Mouse (Mus musculus) limb, embryonic 14.5 days (tissue): Measurements from ENCODE around the gene Atrnl1. TPM values are rescaled to one million over a fixed set of nuclear protein-coding genes. Genes with fewer than 3 reads are reported as not detected.

Experiments
- ATAC-seq: fragments of 200-750 bp; cut with Nextera tagmentation; 2 replicates; pipeline ENCODE4 v1.8.0; 2017; ENCODE audit warnings: low read depth, moderate number of reproducible peaks, moderate TSS enrichment; ENCODE audit not compliant: low FRiP score
- DNase-seq: peaks from one replicate; pipeline ENCODE4 v3.0.0-alpha.2; 2015; ENCODE audit warnings: low spot score
- H3K27ac ChIP-seq: fragments of 300-500 bp; sonication (generic); replicated peaks from 2 replicates; pipeline ENCODE4 v1.5.1; 2014; ENCODE audit warnings: low read depth, mild to moderate bottlenecking, low read length, moderate library complexity, mixed read lengths
- H3K27me3 ChIP-seq: fragments of 300-500 bp; sonication (generic); 2 replicates; pipeline ENCODE4 v1.6.1; 2014; ENCODE audit warnings: low read length, mixed read lengths; ENCODE audit not compliant: control insufficient read depth, insufficient read depth
- H3K36me3 ChIP-seq: fragments of 300-500 bp; sonication (generic); 2 replicates; pipeline ENCODE4 v1.6.1; 2014; ENCODE audit warnings: mild to moderate bottlenecking, low read length, moderate library complexity, mixed read lengths; ENCODE audit not compliant: control insufficient read depth, insufficient read depth
- H3K4me1 ChIP-seq: fragments of 300-500 bp; sonication (generic); 2 replicates; pipeline ENCODE4 v1.6.1; 2014; ENCODE audit warnings: antibody characterized with exemption, low read length, mixed read lengths; ENCODE audit not compliant: control insufficient read depth, insufficient read depth
- H3K4me2 ChIP-seq: fragments of 300-500 bp; sonication (generic); replicated peaks from 2 replicates; pipeline ENCODE4 v1.6.1; 2014; ENCODE audit warnings: low read depth, mild to moderate bottlenecking, low read length, moderate library complexity; ENCODE audit not compliant: severe bottlenecking
- H3K4me3 ChIP-seq: fragments of 300-500 bp; sonication (generic); replicated peaks from 2 replicates; pipeline ENCODE4 v1.5.1; 2014; ENCODE audit warnings: low read length
- H3K9ac ChIP-seq: fragments of 300-500 bp; sonication (generic); 2 replicates; pipeline ENCODE4 v1.6.1; 2014; ENCODE audit warnings: mild to moderate bottlenecking, low read depth, low read length, moderate library complexity; ENCODE audit not compliant: severe bottlenecking
- H3K9me3 ChIP-seq: fragments of 300-500 bp; sonication (generic); 2 replicates; pipeline ENCODE4 v1.6.1; 2016; ENCODE audit warnings: low read length; ENCODE audit not compliant: control insufficient read depth
- POLR2A ChIP-seq: fragments of 200-500 bp; IDR thresholded peaks from 2 replicates; pipeline ENCODE4 v1.8.0; 2012; ENCODE audit warnings: inconsistent platforms, mild to moderate bottlenecking, moderate library complexity, borderline replicate concordance; ENCODE audit not compliant: insufficient read depth, insufficient read length; ENCODE audit errors: extremely low read depth
- WGBS: fragments of 180-500 bp; shearing (Covaris S2); extraction: QIAGEN DNeasy Blood & Tissue Kit; methylation state at CpG from one replicate; pipeline ENCODE4 v1.1.7; 2014; 5-methylcytosine and 5-hydroxymethylcytosine counted together
- microRNA-seq: library from miRNA; unstranded; fragments of <30 nt; microRNA quantifications from one replicate; pipeline ENCODE4, GENCODE M21; 2016
- polyA plus RNA-seq, 2 experiments: library from polyadenylated mRNA; depleted of rRNA in 1 of 2; stranded (reverse) in 1 of 2; unstranded in 1 of 2; fragments of >200 nt; fragmentation: Nextera tagmentation in 1 of 2; extraction: Ambion mirVana in 1 of 2; gene quantifications; 2 replicates each; pipeline versions ENCODE4 v1.2.1 to v1.2.3; 2012 to 2014

Gene Atrnl1
- polyA plus RNA-seq, 2 experiments = 7.7 to 19.9 TPM

DNA sequence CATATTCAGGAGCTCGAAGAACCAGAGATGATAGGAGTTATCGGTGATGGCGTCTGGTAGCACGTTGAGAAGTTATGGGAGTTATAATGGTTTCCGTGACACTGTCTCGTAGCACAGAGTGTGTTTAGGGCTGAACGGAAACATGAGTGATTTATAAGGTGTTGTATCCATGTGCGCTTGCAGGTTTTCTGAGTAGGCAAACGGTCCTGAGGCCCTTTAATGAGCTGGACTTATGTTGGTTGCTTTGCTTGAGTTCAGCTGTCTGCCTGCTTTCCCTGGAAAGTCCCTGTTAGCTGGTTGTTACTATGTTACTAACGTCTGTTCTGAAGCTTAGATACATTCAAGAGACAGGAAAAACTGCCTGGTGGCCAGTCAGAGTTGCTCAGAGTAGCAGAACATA, 567.6 kb downstream of the Atrnl1 start:
- Histone ChIP-seq H3K27ac (no peak overlapping the region), H3K27me3 (no peaks in the 10 kb centered on the region), H3K9me3 (no peaks in the 10 kb centered on the region), H3K36me3 (no peaks in the 10 kb centered on the region), H3K4me3 (no peak overlapping the region), H3K9ac (no peak overlapping the region), H3K4me1 (peaks cover 8% of the 10 kb centered on the region), H3K4me2 (no peak overlapping the region)
- no peak for TF ChIP-seq POLR2A
- no peak for DNase-seq
- 20% methylated on average over 10 of the region's 10 CpGs for WGBS
- no peak for ATAC-seq

DNA sequence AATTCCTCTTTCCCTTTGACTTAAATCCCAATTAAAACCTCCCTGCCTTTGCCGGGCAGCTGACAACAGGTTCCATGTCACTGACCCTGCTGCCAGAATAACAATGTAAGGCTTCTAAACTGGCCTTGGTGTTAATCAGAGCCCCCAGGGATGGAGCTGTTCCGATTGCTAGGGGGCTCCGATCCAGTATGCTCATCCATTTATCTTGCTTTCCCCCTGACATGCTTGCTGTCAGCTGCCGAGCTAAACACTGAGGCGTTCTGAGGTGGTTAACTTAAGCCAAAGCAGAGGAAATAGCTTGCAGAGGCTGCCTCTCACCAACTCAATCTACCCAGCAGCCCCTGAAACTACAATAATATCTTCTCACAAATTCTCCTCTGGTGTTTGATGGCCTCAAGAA, 569.9 kb downstream of the Atrnl1 start:
- peaks cover 8% of the 10 kb centered on the region for H3K4me1 ChIP-seq
- no peak overlapping the region for H3K4me3 ChIP-seq
- no peaks in the 10 kb centered on the region for H3K9me3 ChIP-seq
- ATAC-seq (no peak), DNase-seq (no peak)
- no peak overlapping the region for H3K27ac ChIP-seq
- no peaks in the 10 kb centered on the region for H3K27me3 ChIP-seq
- TF ChIP-seq POLR2A = no peak
- no peak overlapping the region for H3K4me2 ChIP-seq
- H3K36me3 ChIP-seq = no peaks in the 10 kb centered on the region
- WGBS = 7% methylated on average over 5 of the region's 5 CpGs
- no peak overlapping the region for H3K9ac ChIP-seq

Small RNAs within 50 kb of the gene (microRNA-seq; reads per million reads assigned to microRNA genes)
- 0.92 reads per million for gene Mir5623

Other genes starting within 250 kb of the Atrnl1 start
- gene Trub1, start 158.1 kb upstream of the Atrnl1 start, polyA plus RNA-seq (2012; rRNA removed) = 31.7 and 31.8 TPM in 2 replicates
- gene Trub1, start 158.1 kb upstream of the Atrnl1 start, polyA plus RNA-seq (2014; fragmentation: Nextera tagmentation; extraction: Ambion mirVana) = 22.7 and 24.4 TPM in 2 replicates